Mouse (Mus musculus) intestine, embryonic 16.5 days (tissue): ENCODE results near the gene Rnase10. TPM values are rescaled to one million over a fixed set of nuclear protein-coding genes. Genes with fewer than 3 reads are reported as not detected.

Experiments
- ATAC-seq: fragments of 200-750 bp; cut with Nextera tagmentation; 2 replicates; pipeline ENCODE4 v1.8.0; 2017; ENCODE audit warnings: moderate TSS enrichment, moderate library complexity
- H3K27ac ChIP-seq: fragments of 300-500 bp; sonication (generic); 2 replicates; pipeline ENCODE4 v1.5.1; 2014; ENCODE audit warnings: mild to moderate bottlenecking, low read length
- H3K27me3 ChIP-seq: fragments of 300-500 bp; sonication (generic); replicated peaks from 2 replicates; pipeline ENCODE4 v1.6.1; 2014; ENCODE audit warnings: low read length, control low read depth, mixed read lengths; ENCODE audit not compliant: control insufficient read depth, insufficient read depth
- H3K36me3 ChIP-seq: fragments of 300-500 bp; sonication (generic); 2 replicates; pipeline ENCODE4 v1.6.1; 2014; ENCODE audit warnings: low read length, control low read depth; ENCODE audit not compliant: control insufficient read depth, insufficient read depth
- H3K4me1 ChIP-seq: fragments of 300-500 bp; sonication (generic); 2 replicates; pipeline ENCODE4 v1.6.1; 2014; ENCODE audit warnings: low read length, control low read depth, mixed read lengths; ENCODE audit not compliant: control insufficient read depth, insufficient read depth
- H3K4me2 ChIP-seq: fragments of 300-500 bp; sonication (generic); 2 replicates; pipeline ENCODE4 v1.6.1; 2014; ENCODE audit warnings: low read depth, low read length, control low read depth
- H3K4me3 ChIP-seq: fragments of 300-500 bp; sonication (generic); 2 replicates; pipeline ENCODE4 v1.5.1; 2014; ENCODE audit warnings: mild to moderate bottlenecking, low read length
- H3K9ac ChIP-seq: fragments of 300-500 bp; sonication (generic); 2 replicates; pipeline ENCODE4 v1.6.1; 2014; ENCODE audit warnings: low read depth, low read length
- H3K9me3 ChIP-seq: fragments of 300-500 bp; sonication (generic); 2 replicates; pipeline ENCODE4 v1.6.1; 2016; ENCODE audit warnings: low read length, control low read depth; ENCODE audit not compliant: control insufficient read depth
- WGBS: fragments of 180-500 bp; shearing (Covaris S2); extraction: QIAGEN DNeasy Blood & Tissue Kit; methylation state at CpG from one replicate; pipeline ENCODE4 v1.1.7; 2014; 5-methylcytosine and 5-hydroxymethylcytosine counted together
- polyA plus RNA-seq: library from polyadenylated mRNA; unstranded; fragments of >200 nt; fragmentation: Nextera tagmentation; extraction: Ambion mirVana; gene quantifications from 2 replicates; pipeline ENCODE4 v1.2.1, GENCODE M21; 2015

Rnase10 gene
- polyA plus RNA-seq, 1 experiment from 2014 or later, result 0.20 TPM

DNA sequence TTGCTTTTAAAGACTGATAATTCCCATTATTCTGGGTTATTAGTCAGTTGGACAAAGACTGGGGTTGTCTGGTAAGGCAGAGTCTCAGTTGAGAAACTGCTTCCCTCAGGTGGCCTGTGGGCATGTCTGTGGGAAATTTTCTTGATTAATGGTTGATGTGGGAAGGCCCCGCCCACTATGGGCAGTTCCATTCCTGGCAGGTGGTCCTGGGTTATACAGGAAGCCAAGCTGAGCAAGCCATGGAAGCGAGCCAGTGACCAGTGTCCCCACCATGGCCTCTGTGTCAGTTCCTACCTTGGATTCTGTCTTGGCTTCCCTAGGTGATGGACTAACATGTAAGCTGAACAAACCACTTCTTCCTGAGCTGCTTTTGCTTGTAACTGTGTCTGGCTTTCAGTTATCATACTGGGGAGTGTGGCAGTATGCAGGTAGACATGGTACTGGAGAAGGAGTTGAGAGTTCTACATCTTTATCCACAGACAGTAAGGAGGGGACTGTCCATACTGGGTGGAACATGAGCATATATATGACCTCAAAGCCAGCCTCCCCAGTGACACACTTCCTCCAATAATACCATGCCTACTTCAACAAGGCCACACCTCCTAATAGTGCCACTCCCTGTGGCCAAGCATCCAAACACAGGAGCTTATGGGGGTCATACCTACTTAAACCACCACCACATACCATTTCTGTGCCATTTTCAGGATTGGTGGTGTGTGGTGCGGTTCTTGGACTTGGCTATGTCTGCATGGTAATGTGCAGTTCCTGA lies 20.0 kb downstream of the Rnase10 start:
- Histone ChIP-seq H3K4me3 (no peak overlapping the region), H3K27me3 (no peaks in the 10 kb centered on the region)
- WGBS, result 56% methylated on average over 3 of the region's 3 CpGs

DNA sequence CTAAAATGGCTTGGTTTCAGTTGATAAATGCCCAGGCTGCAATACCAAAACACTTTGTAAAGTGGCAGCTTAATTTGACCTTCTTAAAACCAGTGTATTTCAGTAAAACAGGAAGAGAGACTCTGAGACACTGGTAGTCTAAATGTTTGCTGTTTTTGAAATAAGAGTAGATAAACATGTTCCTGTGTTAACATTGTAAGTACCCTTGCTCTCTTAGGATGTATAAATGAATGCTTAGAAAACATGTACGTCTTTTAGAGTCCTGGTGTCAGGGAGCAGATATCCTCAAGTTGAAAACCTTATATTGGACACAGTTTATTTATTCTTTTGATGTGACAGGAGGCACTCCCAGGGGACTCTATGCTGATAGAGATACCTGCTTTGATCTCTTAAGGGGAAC lies 27.7 kb downstream of the Rnase10 start:
- Histone ChIP-seq H3K9me3 (no peaks in the 10 kb centered on the region), H3K27ac (no peak overlapping the region), H3K4me2 (no peak overlapping the region), H3K4me1 (no peaks in the 10 kb centered on the region), H3K4me3 (no peak overlapping the region), H3K27me3 (no peaks in the 10 kb centered on the region), H3K9ac (no peak overlapping the region), H3K36me3 (no peaks in the 10 kb centered on the region)
- WGBS, result 45% methylated on average over 1 of the region's 1 CpGs
- no peak for ATAC-seq

More for the DNA sequence above, 20.0 kb downstream of the Rnase10 start:
- no peak overlapping the region for H3K27ac ChIP-seq
- ATAC-seq, result 0 out of 2 replicates have a peak, but pooled peaks have one; percentile 28
- H3K4me2 ChIP-seq, result no peak overlapping the region
- no peaks in the 10 kb centered on the region for H3K36me3 ChIP-seq
- no peaks in the 10 kb centered on the region for H3K4me1 ChIP-seq
- H3K9me3 ChIP-seq, result no peaks in the 10 kb centered on the region
- no peak overlapping the region for H3K9ac ChIP-seq

- no peak overlapping the region for H3K9ac ChIP-seq
- H3K4me3 ChIP-seq, result no peak overlapping the region
- no peaks in the 10 kb centered on the region for H3K27me3 ChIP-seq
- no peak for ATAC-seq
- no peaks in the 10 kb centered on the region for H3K4me1 ChIP-seq
- WGBS, result 82% methylated on average over 4 of the region's 4 CpGs
- H3K27ac ChIP-seq, result no peak overlapping the region
- H3K4me2 ChIP-seq, result no peak overlapping the region
- H3K9me3 ChIP-seq, result no peaks in the 10 kb centered on the region
- H3K36me3 ChIP-seq, result no peaks in the 10 kb centered on the region
Observed at GRCm38 (mm10) chr14:51036214-51036613, 28.7 kb downstream of the Rnase10 start.

DNA sequence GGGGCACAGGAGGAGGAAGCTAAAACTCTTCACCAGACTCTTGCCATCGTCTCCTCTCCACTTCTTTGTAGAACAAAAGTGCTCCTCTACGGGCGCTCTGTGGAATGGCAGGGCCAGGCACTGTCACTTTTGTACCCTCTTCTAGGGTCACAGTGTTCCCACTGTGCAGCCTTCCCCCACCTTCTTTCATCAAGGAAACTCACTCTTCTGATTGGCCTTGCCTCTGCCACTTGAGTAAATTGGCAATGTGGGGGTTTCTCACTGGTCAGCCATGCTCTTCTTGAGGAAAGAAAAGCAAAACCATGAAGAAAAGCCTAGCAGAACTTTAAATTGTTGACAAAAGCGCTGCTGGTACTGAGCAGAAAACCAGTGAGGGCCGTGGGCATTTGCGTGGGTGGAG lies 34.2 kb downstream of the Rnase10 start, which contains the start of gene Rnase9:
Rnase9 (minus strand) TSS at position 101 of the 400 bp plus-strand sequence.
- H3K4me3 ChIP-seq, result no peak within 1 kb of the TSS
- no peaks in the 10 kb centered on the region for H3K9me3 ChIP-seq
- H3K4me1 ChIP-seq, result no peaks in the 10 kb centered on the region
- WGBS, result 79% methylated on average over 6 of the region's 6 CpGs
- no peak within 1 kb of the TSS for H3K27ac ChIP-seq
- H3K36me3 ChIP-seq, result no peaks in the 10 kb centered on the region
- no peak for ATAC-seq
- H3K4me2 ChIP-seq, result no peak within 1 kb of the TSS
- H3K27me3 ChIP-seq, result no peaks in the 10 kb centered on the region
- no peak within 1 kb of the TSS for H3K9ac ChIP-seq

- Histone ChIP-seq H3K27me3 (no peaks in the 10 kb centered on the region), H3K4me1 (no peaks in the 10 kb centered on the region), H3K4me3 (no peak overlapping the region), H3K9me3 (no peaks in the 10 kb centered on the region), H3K27ac (no peak overlapping the region), H3K9ac (no peak overlapping the region), H3K4me2 (no peak overlapping the region), H3K36me3 (no peaks in the 10 kb centered on the region)
- ATAC-seq, result no peak
- WGBS, result 36% methylated on average over 5 of the region's 5 CpGs
Observed at GRCm38 (mm10) chr14:51047846-51048245, 40.3 kb downstream of the Rnase10 start.

DNA sequence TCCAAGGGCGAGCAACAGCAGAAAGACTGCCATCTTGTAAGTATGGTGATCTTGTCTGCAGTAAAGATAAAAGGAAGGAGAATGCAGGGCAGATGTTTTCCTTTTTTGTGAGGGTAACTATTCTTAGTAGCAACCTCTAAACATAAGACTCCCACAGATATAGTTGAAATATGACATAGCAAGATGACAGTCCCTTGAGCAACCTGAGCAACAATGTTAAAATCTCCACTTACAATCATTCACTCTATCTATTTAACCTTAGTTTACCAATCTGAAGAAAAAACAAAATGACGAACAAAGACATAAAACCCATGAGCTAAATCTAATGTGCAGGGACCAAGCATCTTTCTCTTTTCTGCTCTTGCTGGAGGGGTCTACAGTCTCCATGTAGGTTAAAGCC lies 42.5 kb downstream of the Rnase10 start, which contains the start of gene Rnase11:
Rnase11 (minus strand) TSS at position 101 of the 400 bp plus-strand sequence.
- Histone ChIP-seq H3K27me3 (no peaks in the 10 kb centered on the region), H3K9me3 (no peaks in the 10 kb centered on the region), H3K4me2 (no peak within 1 kb of the TSS), H3K9ac (no peak within 1 kb of the TSS), H3K36me3 (no peaks in the 10 kb centered on the region), H3K27ac (no peak within 1 kb of the TSS), H3K4me1 (0 out of 2 replicates have a peak, but pooled peaks cover 3% of the 10 kb centered on the region), H3K4me3 (no peak within 1 kb of the TSS)
- 81% methylated on average over 2 of the region's 2 CpGs for whole genome bisulfite sequencing
- no peak for ATAC-seq

GRCm38 (mm10) chr14:51051941-51052340 lies 44.4 kb downstream of the Rnase10 start:
- no peaks in the 10 kb centered on the region for H3K27me3 ChIP-seq
- WGBS, result 60% methylated on average over 5 of the region's 5 CpGs

DNA sequence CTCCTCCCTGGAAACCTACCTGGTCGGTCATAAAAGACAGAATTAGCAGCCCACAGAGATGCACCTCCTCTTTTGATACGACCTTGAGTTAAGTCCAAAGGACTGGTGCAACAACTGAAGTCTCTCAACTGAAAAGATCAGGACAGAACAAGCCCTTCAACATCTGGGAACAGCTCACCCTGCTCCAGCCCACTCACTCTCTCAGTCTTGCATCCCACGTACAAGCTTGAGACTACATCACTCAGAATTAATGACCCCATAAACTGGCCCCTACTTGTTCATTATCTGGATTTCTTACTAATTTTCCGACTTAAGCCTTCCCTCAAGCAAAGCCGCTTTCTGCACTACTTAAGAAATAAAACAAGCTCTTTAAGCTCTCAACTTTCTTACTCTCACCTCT lies 45.6 kb downstream of the Rnase10 start:
- Histone ChIP-seq H3K9ac (no peak overlapping the region), H3K4me3 (no peak overlapping the region), H3K9me3 (no peaks in the 10 kb centered on the region), H3K27ac (no peak overlapping the region), H3K27me3 (no peaks in the 10 kb centered on the region), H3K4me2 (no peak overlapping the region), H3K4me1 (0 out of 2 replicates have a peak, but pooled peaks cover 3% of the 10 kb centered on the region), H3K36me3 (no peaks in the 10 kb centered on the region)
- ATAC-seq, result no peak
- WGBS, result 60% methylated on average over 5 of the region's 5 CpGs

More at GRCm38 (mm10) chr14:51051941-51052340, 44.4 kb downstream of the Rnase10 start:
- Histone ChIP-seq H3K4me3 (no peak overlapping the region), H3K27ac (no peak overlapping the region), H3K9me3 (no peaks in the 10 kb centered on the region), H3K4me2 (no peak overlapping the region), H3K4me1 (0 out of 2 replicates have a peak, but pooled peaks cover 3% of the 10 kb centered on the region), H3K9ac (no peak overlapping the region), H3K36me3 (no peaks in the 10 kb centered on the region)
- no peak for ATAC-seq

DNA sequence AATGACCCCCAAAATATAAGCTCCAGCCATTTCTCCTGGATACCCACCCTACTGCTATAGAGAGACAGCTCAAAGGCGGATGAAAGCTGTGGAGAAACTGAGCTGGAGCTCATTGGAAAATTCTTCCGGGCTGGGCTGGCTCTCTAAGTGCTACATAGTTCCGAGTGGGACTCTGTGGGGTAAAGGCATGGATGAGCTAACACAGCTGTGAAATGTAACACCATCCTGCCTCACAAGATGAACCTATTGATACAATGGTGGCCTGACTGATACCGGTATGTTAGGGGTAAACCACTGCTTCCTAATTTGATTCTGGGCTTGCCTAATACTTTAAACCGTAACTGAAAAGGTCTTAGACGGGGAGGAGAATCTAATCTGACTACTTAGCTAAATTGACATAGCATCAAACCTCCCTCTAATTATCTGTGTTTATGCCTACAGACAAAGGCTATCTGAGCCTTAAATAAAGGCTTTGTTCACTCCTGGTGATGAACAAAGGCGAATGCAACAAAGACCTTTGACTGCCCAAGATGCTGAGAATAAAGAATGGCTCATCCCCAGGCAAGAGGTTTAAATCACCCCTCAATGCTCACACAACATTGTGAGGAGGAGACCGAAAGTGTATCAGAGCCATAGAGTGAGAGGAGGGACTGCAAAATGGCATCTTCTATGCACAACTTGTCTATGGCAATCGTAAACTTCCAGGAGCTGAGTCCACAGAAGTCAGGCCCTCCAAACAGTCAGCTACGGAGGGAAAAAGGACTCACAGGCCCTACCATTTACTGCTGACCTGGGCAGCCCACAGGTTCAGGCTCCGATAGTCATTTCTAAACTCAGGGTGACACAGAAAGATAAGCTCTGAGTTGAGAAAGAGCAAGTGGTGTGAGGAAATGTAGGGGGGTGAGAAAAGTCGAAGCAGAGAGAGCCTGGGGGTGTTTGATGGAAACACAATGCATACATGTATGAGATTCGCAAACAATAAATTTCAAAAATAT lies 47.0 kb downstream of the Rnase10 start:
- no peak for ATAC-seq
- no peak overlapping the region for H3K4me3 ChIP-seq
- H3K9ac ChIP-seq, result no peak overlapping the region
- H3K9me3 ChIP-seq, result no peaks in the 10 kb centered on the region
- H3K27ac ChIP-seq, result no peak overlapping the region
- H3K36me3 ChIP-seq, result no peaks in the 10 kb centered on the region
- H3K4me2 ChIP-seq, result no peak overlapping the region
- H3K27me3 ChIP-seq, result no peaks in the 10 kb centered on the region
- 66% methylated on average over 13 of the region's 13 CpGs for WGBS
- H3K4me1 ChIP-seq, result 0 out of 2 replicates have a peak, but pooled peaks cover 3% of the 10 kb centered on the region
